Mouse (Mus musculus) kidney, postnatal 10 days (tissue): ENCODE data around the gene Ctsg.
A peak's percentile ranks its signal among the peaks of the same experiment; 100 is the strongest.
"Not testable (repeated sequence)": the region's sequence is repeated elsewhere in the genome, so short reads cannot be mapped to it uniquely, and the experiment has no call there.

Experiments
- DNase-seq: peaks from one replicate; pipeline ENCODE4 v3.0.0; 2021; ENCODE audit warnings: mixed read lengths

Ctsg gene

GRCm38 (mm10) chr14:56102386-56102785 is at the start of gene Ctsg:
Ctsg (minus strand) TSS chr14:56102574.
- DNase-seq, result no peak

- not testable (repeated sequence) for DNase-seq
Observed at GRCm38 (mm10) chr14:56133675-56134074, 31.3 kb upstream of the Ctsg start.

GRCm38 (mm10) chr14:56132508-56132907 is 30.1 kb upstream of the Ctsg start, which contains the start of gene Gzmd:
Gzmd (minus strand) TSS chr14:56132608.
- not testable (repeated sequence) for DNase-seq

DNA sequence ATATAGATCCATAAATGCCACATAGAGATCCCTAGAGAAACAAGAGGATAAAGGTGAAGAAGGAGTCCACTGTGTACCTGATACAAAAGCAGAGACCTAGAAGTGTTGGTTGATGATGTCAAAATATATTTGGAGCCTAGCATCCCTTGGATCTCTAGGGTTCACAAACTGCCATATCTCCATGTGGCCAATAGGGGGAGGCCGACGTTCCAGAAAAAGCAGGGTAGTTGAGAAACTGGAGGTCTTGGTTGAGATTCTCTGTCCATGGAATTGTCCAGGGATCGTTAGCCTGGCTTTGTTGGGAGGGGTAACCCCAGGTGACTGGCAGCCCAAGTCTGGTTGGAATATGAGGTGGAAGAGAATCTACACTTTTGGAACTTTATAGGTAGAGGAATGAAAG is 26.0 kb upstream of the Ctsg start:
- no peak for DNase-seq

GRCm38 (mm10) chr14:56123516-56123915 is 21.1 kb upstream of the Ctsg start:
- no peak for DNase-seq

- no peak for DNase-seq
Observed at GRCm38 (mm10) chr14:56120525-56120924, 18.2 kb upstream of the Ctsg start, which contains the start of gene Gzme. Gzme (minus strand) TSS chr14:56120625.

- DNase-seq, result not testable (repeated sequence)
Observed at GRCm38 (mm10) chr14:56115531-56116310, 13.3 kb upstream of the Ctsg start.

- DNase-seq, result no peak
Observed at GRCm38 (mm10) chr14:56105447-56106180, 3.2 kb upstream of the Ctsg start.

- no peak for DNase-seq
Observed at GRCm38 (mm10) chr14:56105016-56105415, 2.6 kb upstream of the Ctsg start.

GRCm38 (mm10) chr14:56103452-56103851 is 1.1 kb upstream of the Ctsg start:
- DNase-seq, result no peak

GRCm38 (mm10) chr14:56098940-56099339 is 3.4 kb downstream of the Ctsg start:
- DNase-seq, result peak; percentile 32

DNA sequence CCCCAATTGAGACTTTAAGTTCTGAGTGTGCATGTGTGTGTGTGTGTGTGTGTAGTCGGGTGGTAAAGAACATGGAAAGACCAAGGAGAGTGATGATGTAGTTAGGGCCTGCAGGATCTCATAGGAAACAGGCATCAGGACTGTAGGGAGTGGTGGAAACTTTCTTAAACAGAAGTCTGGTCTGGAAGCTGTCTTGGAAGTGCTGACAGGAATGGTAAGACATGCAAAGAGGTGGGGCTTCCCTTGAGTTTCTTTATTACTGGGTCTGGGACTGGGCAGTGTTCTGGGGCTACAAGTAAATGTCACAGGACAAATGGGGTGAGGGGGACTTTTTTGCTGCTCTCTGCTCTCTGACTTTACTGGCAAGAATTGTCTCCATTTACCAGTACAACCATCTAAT is 4.8 kb downstream of the Ctsg start:
- DNase-seq, result no peak

DNA sequence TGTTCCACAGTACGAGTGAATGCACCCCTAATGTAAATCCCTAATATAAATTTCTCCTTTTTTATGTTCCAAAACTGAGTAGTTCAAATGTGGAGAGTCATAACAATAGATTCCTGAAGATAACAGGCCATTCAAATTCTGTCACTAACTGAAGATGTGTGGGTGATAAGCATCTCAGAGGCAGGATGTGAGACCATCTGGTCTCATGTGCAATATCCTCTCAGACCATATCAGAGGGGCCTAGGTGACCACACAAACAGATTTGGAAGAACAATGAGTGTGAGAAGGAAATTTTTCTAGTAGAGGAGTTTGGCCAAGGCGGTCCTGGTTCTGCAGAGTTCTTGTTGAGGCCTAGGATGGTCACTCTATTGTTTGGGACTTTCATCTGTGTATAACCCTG is 9.0 kb downstream of the Ctsg start:
- DNase-seq, result no peak

DNA sequence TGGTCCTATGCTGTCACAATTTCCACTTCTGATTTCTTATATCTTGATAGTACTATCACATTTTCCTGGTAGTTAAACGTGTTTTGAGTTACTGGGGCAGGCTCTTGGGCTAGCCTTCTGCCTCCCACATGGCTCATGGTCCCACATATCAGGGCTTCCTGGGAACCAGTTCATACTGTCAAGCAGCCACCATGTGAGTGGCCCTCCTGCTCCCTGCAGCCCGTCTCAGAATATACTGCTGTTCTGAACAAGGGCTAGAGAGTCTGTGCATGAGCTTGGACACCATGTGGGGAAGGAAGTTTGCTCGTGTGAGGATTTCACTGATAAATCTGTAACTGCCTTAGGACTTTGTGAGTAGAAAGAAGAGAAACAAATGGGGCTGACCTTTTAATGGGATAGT is 15.7 kb downstream of the Ctsg start:
- DNase-seq, result no peak

DNA sequence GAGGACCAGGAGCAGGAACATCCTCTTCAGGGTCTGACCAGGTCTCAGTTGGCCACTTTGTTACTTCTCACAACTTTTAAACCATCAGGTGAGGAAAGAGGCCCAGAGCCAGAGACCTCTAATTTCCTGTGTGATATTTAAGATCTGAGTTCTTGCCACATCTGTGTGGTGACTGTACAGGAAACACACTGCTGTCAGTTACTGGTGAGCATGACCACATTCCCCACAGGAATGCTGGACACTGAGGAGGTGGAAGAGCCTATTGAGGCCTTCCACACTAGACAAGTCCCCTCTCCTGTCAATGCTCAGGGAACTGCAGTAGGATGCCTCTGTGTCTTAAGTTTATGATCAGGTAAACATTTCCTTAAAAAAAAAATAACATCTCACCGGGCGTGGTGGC is 17.2 kb downstream of the Ctsg start, which contains the start of gene Mcpt8:
TSS of gene Mcpt8 (minus strand) at position 107 of the 400 bp plus-strand sequence.
- DNase-seq, result no peak

GRCm38 (mm10) chr14:56082016-56082415 is 20.4 kb downstream of the Ctsg start:
- DNase-seq, result no peak

GRCm38 (mm10) chr14:56062213-56062612 is 40.2 kb downstream of the Ctsg start, which contains the start of gene Mcpt4:
Mcpt4 (minus strand) TSS chr14:56062313.
- DNase-seq, result not testable (repeated sequence)

DNA sequence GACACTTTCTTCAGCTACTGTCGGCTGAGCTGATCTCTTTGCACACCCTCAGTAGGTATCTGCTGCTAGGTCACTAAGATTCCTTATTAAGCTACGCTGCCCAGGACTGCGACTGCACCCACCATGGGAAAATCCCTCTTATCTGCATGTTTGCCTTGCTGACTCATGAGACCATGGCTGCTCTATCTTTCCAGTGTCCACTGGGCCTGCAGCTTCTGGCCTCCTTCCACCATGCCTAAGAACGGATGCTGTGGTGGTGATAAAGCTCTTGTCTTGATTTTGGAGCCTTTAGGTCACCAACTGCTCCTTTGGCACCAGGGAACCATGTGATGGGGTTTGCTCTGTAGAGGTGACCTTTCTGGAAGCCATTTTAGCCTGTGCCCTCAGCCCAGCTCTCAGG is 44.7 kb downstream of the Ctsg start:
- DNase-seq, result no peak

DNA sequence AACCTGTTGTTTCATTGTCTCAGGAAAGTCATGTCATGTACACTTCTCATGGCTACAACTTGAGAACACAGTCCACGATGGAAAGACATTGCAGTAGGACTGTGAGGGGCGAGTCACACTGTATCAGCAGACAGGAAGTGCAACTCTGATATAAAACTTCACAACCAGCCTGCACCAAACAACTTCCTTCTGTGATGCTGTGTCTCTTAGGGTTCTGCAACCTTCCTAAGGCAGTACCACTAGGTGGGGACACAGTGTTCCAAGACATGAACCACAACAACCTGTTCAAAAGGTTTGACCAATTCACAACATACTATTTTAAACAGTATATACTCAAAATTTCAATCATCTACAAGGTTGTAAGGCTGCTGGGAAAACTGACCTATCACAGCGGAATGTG is 47.0 kb downstream of the Ctsg start:
- no peak for DNase-seq
